Mouse (Mus musculus) midbrain, embryonic 10.5 days (tissue): ENCODE results near the gene Klri2. TPM values are rescaled to one million over a fixed set of nuclear protein-coding genes. Genes with fewer than 3 reads are reported as not detected.
"Not testable (repeated sequence)": the region's sequence is repeated elsewhere in the genome, so short reads cannot be mapped to it uniquely, and the experiment has no call there.

Experiments used
- DNase-seq: peaks from one replicate; pipeline ENCODE4 v3.0.0-alpha.2; 2017; ENCODE audit warnings: low spot score
- H3K27ac ChIP-seq: fragments of 300-500 bp; sonication (generic); replicated peaks from 2 replicates; pipeline ENCODE4 v1.5.1; 2016; ENCODE audit warnings: mild to moderate bottlenecking
- H3K27me3 ChIP-seq: fragments of 300-500 bp; sonication (generic); 2 replicates; pipeline ENCODE4 v1.6.1; 2016; ENCODE audit warnings: low read depth, mild to moderate bottlenecking; ENCODE audit not compliant: poor library complexity, severe bottlenecking
- H3K36me3 ChIP-seq: fragments of 300-500 bp; sonication (generic); 2 replicates; pipeline ENCODE4 v1.6.1; 2016; ENCODE audit warnings: mild to moderate bottlenecking, moderate library complexity
- H3K4me1 ChIP-seq: fragments of 300-500 bp; sonication (generic); 2 replicates; pipeline ENCODE4 v1.6.1; 2016
- H3K4me3 ChIP-seq: fragments of 300-500 bp; sonication (generic); 2 replicates; pipeline ENCODE4 v1.5.1; 2016; ENCODE audit warnings: mild to moderate bottlenecking, moderate library complexity
- H3K9me3 ChIP-seq: fragments of 300-500 bp; sonication (generic); replicated peaks from 2 replicates; pipeline ENCODE4 v1.6.1; 2016; ENCODE audit warnings: mild to moderate bottlenecking
- WGBS: fragments of 180-500 bp; shearing (Covaris S2); methylation state at CpG from one replicate; pipeline ENCODE4 v1.1.7; 2016; 5-methylcytosine and 5-hydroxymethylcytosine counted together
- polyA plus RNA-seq: library from polyadenylated mRNA; unstranded; fragments of >200 nt; fragmentation: Nextera tagmentation; extraction: Ambion mirVana; gene quantifications from 2 replicates; pipeline ENCODE4 v1.2.1, GENCODE M21; 2016

Klri2 gene
- not detected in 2 replicates for polyA plus RNA-seq

- H3K36me3 ChIP-seq = no peaks in the 10 kb centered on the region
- no peak within 1 kb of the TSS for H3K4me3 ChIP-seq
- no peaks in the 10 kb centered on the region for H3K27me3 ChIP-seq
- no peak within 1 kb of the TSS for H3K27ac ChIP-seq
- H3K9me3 ChIP-seq = no peaks in the 10 kb centered on the region
- no peaks in the 10 kb centered on the region for H3K4me1 ChIP-seq
- WGBS = 81% methylated on average over 2 of the region's 2 CpGs
- no peak for DNase-seq
Measured at GRCm38 (mm10) chr6:129740069-129740721, at the start of gene Klri2. TSS of gene Klri2 (minus strand) at chr6:129740484.

GRCm38 (mm10) chr6:129784170-129784569, 43.9 kb upstream of the Klri2 start, which contains the start of gene Gm156:
TSS of gene Gm156 (minus strand) at chr6:129784270.
- H3K27me3 ChIP-seq, H3K9me3 ChIP-seq, H3K27ac ChIP-seq, H3K4me1 ChIP-seq, H3K4me3 ChIP-seq, H3K36me3 ChIP-seq, DNase-seq: not testable (repeated sequence)
- 91% methylated on average over 3 of the region's 3 CpGs for WGBS

- WGBS = 77% methylated on average over 3 of the region's 3 CpGs
- H3K4me1 ChIP-seq = no peaks in the 10 kb centered on the region
- DNase-seq = no peak
- no peaks in the 10 kb centered on the region for H3K36me3 ChIP-seq
- H3K27me3 ChIP-seq = no peaks in the 10 kb centered on the region
- peaks cover 6% of the 10 kb centered on the region; the same call in 1 of the 2 replicates for H3K9me3 ChIP-seq
- H3K27ac ChIP-seq = no peak overlapping the region
- no peak overlapping the region for H3K4me3 ChIP-seq
Measured at GRCm38 (mm10) chr6:129747654-129748032, 7.4 kb upstream of the Klri2 start.

GRCm38 (mm10) chr6:129747016-129747653, 6.9 kb upstream of the Klri2 start:
- peaks cover 6% of the 10 kb centered on the region; the same call in 1 of the 2 replicates for H3K9me3 ChIP-seq
- no peak for DNase-seq
- no peaks in the 10 kb centered on the region for H3K27me3 ChIP-seq
- H3K4me1 ChIP-seq = no peaks in the 10 kb centered on the region
- no peaks in the 10 kb centered on the region for H3K36me3 ChIP-seq
- no peak overlapping the region for H3K4me3 ChIP-seq
- H3K27ac ChIP-seq = no peak overlapping the region
- 82% methylated on average over 4 of the region's 4 CpGs for WGBS

- no peak for DNase-seq
- Histone ChIP-seq H3K9me3 (peaks cover 6% of the 10 kb centered on the region; the same call in 1 of the 2 replicates), H3K36me3 (no peaks in the 10 kb centered on the region), H3K27ac (no peak overlapping the region), H3K4me1 (no peaks in the 10 kb centered on the region), H3K27me3 (no peaks in the 10 kb centered on the region), H3K4me3 (no peak overlapping the region)
- 72% methylated on average over 3 of the region's 3 CpGs for WGBS
Measured at GRCm38 (mm10) chr6:129746151-129746550, 5.9 kb upstream of the Klri2 start.

- Histone ChIP-seq H3K36me3 (no peaks in the 10 kb centered on the region), H3K4me1 (no peaks in the 10 kb centered on the region), H3K27me3 (no peaks in the 10 kb centered on the region), H3K4me3 (no peak overlapping the region), H3K27ac (no peak overlapping the region), H3K9me3 (no peaks in the 10 kb centered on the region)
- no peak for DNase-seq
Measured at GRCm38 (mm10) chr6:129736414-129736813, 3.9 kb downstream of the Klri2 start.

- no peaks in the 10 kb centered on the region for H3K36me3 ChIP-seq
- H3K27ac ChIP-seq = no peak overlapping the region
- H3K27me3 ChIP-seq = no peaks in the 10 kb centered on the region
- DNase-seq = no peak
- no peak overlapping the region for H3K4me3 ChIP-seq
- no peaks in the 10 kb centered on the region for H3K4me1 ChIP-seq
- no peaks in the 10 kb centered on the region for H3K9me3 ChIP-seq
- 86% methylated on average over 1 of the region's 1 CpGs for WGBS
Measured at GRCm38 (mm10) chr6:129727237-129727636, 13.0 kb downstream of the Klri2 start.

- Histone ChIP-seq H3K9me3 (no peaks in the 10 kb centered on the region), H3K27me3 (no peaks in the 10 kb centered on the region), H3K36me3 (no peaks in the 10 kb centered on the region), H3K4me3 (no peak overlapping the region), H3K4me1 (no peaks in the 10 kb centered on the region), H3K27ac (no peak overlapping the region)
- DNase-seq = no peak
- 65% methylated on average over 1 of the region's 1 CpGs for WGBS
Measured at GRCm38 (mm10) chr6:129721390-129721789, 18.9 kb downstream of the Klri2 start.

- WGBS = 37% methylated on average over 3 of the region's 3 CpGs
- H3K4me3 ChIP-seq = no peak overlapping the region
- H3K9me3 ChIP-seq = no peaks in the 10 kb centered on the region
- DNase-seq = no peak
- H3K27ac ChIP-seq = no peak overlapping the region
- H3K4me1 ChIP-seq = no peaks in the 10 kb centered on the region
- no peaks in the 10 kb centered on the region for H3K27me3 ChIP-seq
- no peaks in the 10 kb centered on the region for H3K36me3 ChIP-seq
Measured at GRCm38 (mm10) chr6:129720487-129720886, 19.8 kb downstream of the Klri2 start.

- no peaks in the 10 kb centered on the region for H3K9me3 ChIP-seq
Measured at GRCm38 (mm10) chr6:129717032-129717431, 23.3 kb downstream of the Klri2 start, which contains the start of gene Klri1. TSS of gene Klri1 (minus strand) at chr6:129717132.

GRCm38 (mm10) chr6:129713566-129713965, 26.7 kb downstream of the Klri2 start:
- Histone ChIP-seq H3K4me3 (no peak overlapping the region), H3K27ac (no peak overlapping the region), H3K27me3 (no peaks in the 10 kb centered on the region), H3K9me3 (no peaks in the 10 kb centered on the region; the same call in 1 of the 2 replicates), H3K36me3 (no peaks in the 10 kb centered on the region), H3K4me1 (no peaks in the 10 kb centered on the region)
- DNase-seq = no peak
- WGBS = 43% methylated on average over 1 of the region's 1 CpGs

More at GRCm38 (mm10) chr6:129717032-129717431, 23.3 kb downstream of the Klri2 start, which contains the start of gene Klri1:
- Histone ChIP-seq H3K27ac (no peak within 1 kb of the TSS), H3K27me3 (no peaks in the 10 kb centered on the region), H3K4me3 (no peak within 1 kb of the TSS), H3K36me3 (no peaks in the 10 kb centered on the region), H3K4me1 (no peaks in the 10 kb centered on the region)
- no peak for DNase-seq
- 95% methylated on average over 4 of the region's 4 CpGs for WGBS

- H3K4me3 ChIP-seq, H3K27me3 ChIP-seq, H3K27ac ChIP-seq, H3K36me3 ChIP-seq, H3K9me3 ChIP-seq, DNase-seq, H3K4me1 ChIP-seq: not testable (repeated sequence)
- WGBS = 88% methylated on average over 10 of the region's 10 CpGs
Measured at GRCm38 (mm10) chr6:129691436-129691835, 48.8 kb downstream of the Klri2 start.

GRCm38 (mm10) chr6:129680379-129680778, 59.9 kb downstream of the Klri2 start:
- Histone ChIP-seq H3K9me3 (no peaks in the 10 kb centered on the region), H3K27me3 (no peaks in the 10 kb centered on the region), H3K4me1 (no peaks in the 10 kb centered on the region), H3K27ac (no peak overlapping the region), H3K4me3 (no peak overlapping the region), H3K36me3 (no peaks in the 10 kb centered on the region)
- DNase-seq = no peak
- WGBS = 88% methylated on average over 1 of the region's 1 CpGs
